ENCODE assay signal across 11 mouse cellular contexts in the genomic region with DNA sequence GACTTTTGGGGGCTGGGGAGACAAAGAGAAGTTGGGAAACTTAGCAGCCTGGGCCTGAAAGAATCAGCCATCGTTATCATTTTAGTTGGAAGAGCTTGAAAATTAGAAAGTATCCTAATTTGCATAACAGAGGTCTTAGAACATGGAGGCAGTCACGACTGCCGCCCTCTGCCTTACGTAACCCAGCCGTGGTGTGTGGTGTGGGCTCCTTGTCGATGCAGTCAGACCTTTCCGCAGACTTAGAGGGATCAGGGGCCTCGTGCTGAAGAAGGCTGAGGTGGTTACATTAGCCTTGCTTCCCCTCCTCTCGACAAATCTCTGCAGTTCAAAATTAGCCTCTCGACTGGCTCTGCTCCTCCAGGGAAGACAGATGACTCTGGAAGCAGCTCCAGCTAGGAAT. TPM values are rescaled to one million over a fixed set of nuclear protein-coding genes. Genes with fewer than 3 reads are reported as not detected.
DNase-seq lines count a peak whose midpoint lies in the region; ATAC-seq and TF ChIP-seq lines count a peak whose summit lies in the region.
"Had no signal": no experiment of that assay in that cellular context is flagged by ENCODE, and none has a peak within 500 bp of the region (broad histone marks: within the 10 kb centered on the region; RNA-seq: fewer than 3 reads in every experiment).

No protein-coding gene starts in this region.

- no peak for ATAC-seq in heart, embryonic 13.5 days (ENCODE audit: extremely low read depth, insufficient number of reproducible peaks, low FRiP score, low TSS enrichment)
- ATAC-seq in embryonic facial prominence, embryonic 14.5 days (ENCODE audit: low read depth): peak; percentile 9; the same call in 1 of the 2 replicates
- ATAC-seq in intestine, embryonic 16.5 days: peak; percentile 29; the same call in 1 of the 2 replicates

- peaks cover 63% of the 10 kb centered on the region for H3K36me3 ChIP-seq in heart, embryonic 13.5 days
- H3K36me3 ChIP-seq in ES-Bruce4 (ENCODE audit: control insufficient read depth, insufficient read depth, low read length, poor library complexity, severe bottlenecking): peaks cover 10% of the 10 kb centered on the region
- H3K36me3 ChIP-seq in embryonic facial prominence, embryonic 14.5 days (ENCODE audit: control insufficient read depth, insufficient read depth, low read length): peaks cover 44% of the 10 kb centered on the region
- 0 out of 2 replicates have a peak, but pooled peaks cover 6% of the 10 kb centered on the region for H3K36me3 ChIP-seq in intestine, embryonic 16.5 days (ENCODE audit: control insufficient read depth, insufficient read depth, low read length)

- DNase-seq in heart, adult 11 months: no peak
- DNase-seq in embryonic facial prominence, embryonic 14.5 days (ENCODE audit: low spot score): no peak
- no peak for DNase-seq in natural killer cell, adult 2 months (ENCODE audit: low spot score in 2 of 2)
- DNase-seq in lung, postnatal 25 days (ENCODE audit: low spot score): no peak
- no peak for DNase-seq in Muller cell, postnatal 12 days (ENCODE audit: inconsistent ontology term)

- TF ChIP-seq POLR2A in ES-Bruce4 (IDR thresholded peaks at IDR 0.05; ENCODE audit: insufficient read depth, low read length): no peak

- H3K27me3 ChIP-seq in heart, embryonic 13.5 days (replicated peaks): no peaks in the 10 kb centered on the region
- no peaks in the 10 kb centered on the region for H3K27me3 ChIP-seq in ES-Bruce4 (ENCODE audit: control insufficient read depth, insufficient read depth, low read length, poor library complexity, severe bottlenecking)
- H3K27me3 ChIP-seq in embryonic facial prominence, embryonic 14.5 days (replicated peaks; ENCODE audit: control insufficient read depth, insufficient read depth, low read length): no peaks in the 10 kb centered on the region
- H3K27me3 ChIP-seq in intestine, embryonic 16.5 days (replicated peaks; ENCODE audit: control insufficient read depth, insufficient read depth, low read length): no peaks in the 10 kb centered on the region
- H3K27me3 ChIP-seq: heart, embryonic 15.5 days; limb, embryonic 15.5 days had no signal

- no peak for TF ChIP-seq CTCF in ES-Bruce4 (IDR thresholded peaks at IDR 0.05; ENCODE audit: low read depth, low read length)

- peaks cover 11% of the 10 kb centered on the region for H3K4me1 ChIP-seq in heart, embryonic 13.5 days
- no peaks in the 10 kb centered on the region for H3K4me1 ChIP-seq in ES-Bruce4 (ENCODE audit: control insufficient read depth, insufficient read depth, low read length)
- H3K4me1 ChIP-seq in embryonic facial prominence, embryonic 14.5 days (ENCODE audit: control insufficient read depth, insufficient read depth, low read length): 0 out of 2 replicates have a peak, but pooled peaks cover 2% of the 10 kb centered on the region
- 0 out of 2 replicates have a peak, but pooled peaks cover 4% of the 10 kb centered on the region for H3K4me1 ChIP-seq in intestine, embryonic 16.5 days (ENCODE audit: control insufficient read depth, insufficient read depth, low read length)
- H3K4me1 ChIP-seq: limb, embryonic 15.5 days had no signal

- H3K4me2 ChIP-seq in heart, embryonic 13.5 days: no peak overlapping the region
- no peak overlapping the region for H3K4me2 ChIP-seq in embryonic facial prominence, embryonic 14.5 days (ENCODE audit: low read depth, low read length)
- H3K4me2 ChIP-seq in intestine, embryonic 16.5 days (ENCODE audit: low read depth, low read length): no peak overlapping the region
- H3K4me2 ChIP-seq: heart, embryonic 15.5 days; limb, embryonic 15.5 days had no signal

- WGBS in heart, embryonic 13.5 days: 63% methylated on average over 10 of the region's 10 CpGs
- 69% methylated on average over 10 of the region's 10 CpGs for WGBS in embryonic facial prominence, embryonic 14.5 days
- 54% methylated on average over 10 of the region's 10 CpGs for WGBS in intestine, embryonic 16.5 days

- H3K9ac ChIP-seq in heart, embryonic 13.5 days: peak overlapping the region; percentile 52
- H3K9ac ChIP-seq in ES-Bruce4 (ENCODE audit: low read depth, poor library complexity, severe bottlenecking): no peak overlapping the region
- no peak overlapping the region for H3K9ac ChIP-seq in embryonic facial prominence, embryonic 14.5 days (ENCODE audit: low read depth, low read length)
- H3K9ac ChIP-seq in intestine, embryonic 16.5 days (ENCODE audit: low read depth, low read length): no peak overlapping the region
- H3K9ac ChIP-seq: heart, embryonic 15.5 days; limb, embryonic 15.5 days had no signal

- H3K4me3 ChIP-seq in heart, embryonic 13.5 days: no peak overlapping the region
- H3K4me3 ChIP-seq in ES-Bruce4 (ENCODE audit: low read depth, low read length): no peak overlapping the region
- no peak overlapping the region for H3K4me3 ChIP-seq in embryonic facial prominence, embryonic 14.5 days (ENCODE audit: low read depth, low read length)
- no peak overlapping the region for H3K4me3 ChIP-seq in intestine, embryonic 16.5 days (ENCODE audit: low read length)
- H3K4me3 ChIP-seq: heart, embryonic 15.5 days; limb, embryonic 15.5 days had no signal

- no peak overlapping the region for H3K27ac ChIP-seq in heart, embryonic 13.5 days (replicated peaks)
- peak overlapping the region; percentile 77 for H3K27ac ChIP-seq in ES-Bruce4 (ENCODE audit: insufficient read depth, low read length)
- H3K27ac ChIP-seq in embryonic facial prominence, embryonic 14.5 days (replicated peaks; ENCODE audit: low read depth, low read length): peak overlapping the region; percentile 7; the same call in 1 of the 2 replicates
- no peak overlapping the region for H3K27ac ChIP-seq in intestine, embryonic 16.5 days (ENCODE audit: low read length)
- H3K27ac ChIP-seq: heart, embryonic 15.5 days; limb, embryonic 15.5 days had no signal

- H3K9me3 ChIP-seq in heart, embryonic 13.5 days: no peaks in the 10 kb centered on the region
- H3K9me3 ChIP-seq in ES-Bruce4 (replicated peaks; ENCODE audit: control insufficient read depth, insufficient read depth, low read length, poor library complexity, severe bottlenecking): no peaks in the 10 kb centered on the region
- no peaks in the 10 kb centered on the region for H3K9me3 ChIP-seq in embryonic facial prominence, embryonic 14.5 days (ENCODE audit: control insufficient read depth, low read length)
- H3K9me3 ChIP-seq in intestine, embryonic 16.5 days (ENCODE audit: control insufficient read depth, low read length): no peaks in the 10 kb centered on the region
- H3K9me3 ChIP-seq: G1E; heart, embryonic 15.5 days; limb, embryonic 15.5 days had no signal

- no peak for TF ChIP-seq EP300 in ES-Bruce4 (IDR thresholded peaks at IDR 0.05; ENCODE audit: insufficient read depth, low read depth, low read length)

RNA-seq across cellular contexts. Expression of gene Coa7, which starts 10.9 kb away (rescaled TPM):
- polyA plus RNA-seq in heart, embryonic 13.5 days (2015; fragmentation: Nextera tagmentation; extraction: Ambion mirVana): 37.1 and 41.6 TPM in 2 replicates
- 53.6 and 62.0 TPM in 2 replicates for polyA plus RNA-seq in ES-Bruce4 (2011; ENCODE audit: insufficient read depth, insufficient read length, low read depth, missing spikeins)
- 39.5 and 40.2 TPM in 2 replicates for polyA plus RNA-seq in embryonic facial prominence, embryonic 14.5 days (2014; fragmentation: Nextera tagmentation; extraction: Ambion mirVana)
- 67.0 and 68.5 TPM in 2 replicates for polyA plus RNA-seq in intestine, embryonic 16.5 days (2015; fragmentation: Nextera tagmentation; extraction: Ambion mirVana)

RNA-seq across cellular contexts. Expression of gene Zyg11b, which starts 37.9 kb away (rescaled TPM):
- polyA plus RNA-seq in heart, embryonic 13.5 days (2015; fragmentation: Nextera tagmentation; extraction: Ambion mirVana): 6.3 and 6.6 TPM in 2 replicates
- 26.7 and 30.8 TPM in 2 replicates for polyA plus RNA-seq in ES-Bruce4 (2011; ENCODE audit: insufficient read depth, insufficient read length, low read depth, missing spikeins)
- 13.8 and 14.5 TPM in 2 replicates for polyA plus RNA-seq in embryonic facial prominence, embryonic 14.5 days (2014; fragmentation: Nextera tagmentation; extraction: Ambion mirVana)
- 5.7 and 5.9 TPM in 2 replicates for polyA plus RNA-seq in intestine, embryonic 16.5 days (2015; fragmentation: Nextera tagmentation; extraction: Ambion mirVana)

RNA-seq across cellular contexts. Expression of gene Shisal2a, which starts 44.3 kb away (rescaled TPM):
- 1.1 and 1.8 TPM in 2 replicates for polyA plus RNA-seq in heart, embryonic 13.5 days (2015; fragmentation: Nextera tagmentation; extraction: Ambion mirVana)
- 1.2 and 1.4 TPM in 2 replicates for polyA plus RNA-seq in ES-Bruce4 (2011; ENCODE audit: insufficient read depth, insufficient read length, low read depth, missing spikeins)
- 3.9 and 4.7 TPM in 2 replicates for polyA plus RNA-seq in embryonic facial prominence, embryonic 14.5 days (2014; fragmentation: Nextera tagmentation; extraction: Ambion mirVana)
- polyA plus RNA-seq in intestine, embryonic 16.5 days (2015; fragmentation: Nextera tagmentation; extraction: Ambion mirVana): 0.72 and 0.99 TPM in 2 replicates
- polyA plus RNA-seq: G1E had no signal

Comparison
In these comparisons a context has a peak if more than half of its experiments do, and no peak if none do; other contexts are left out.
1. H3K27ac ChIP-seq: peak in ES-Bruce4 (single experiment) and embryonic facial prominence, embryonic 14.5 days (single experiment); none in heart, embryonic 13.5 days (single experiment) and intestine, embryonic 16.5 days (single experiment).